Mouse (Mus musculus): Measurements from ENCODE around the gene Drd3. TPM values are rescaled to one million over a fixed set of nuclear protein-coding genes. Genes with fewer than 3 reads are reported as not detected.

Gene Drd3
- polyA plus RNA-seq, 1 experiment from 2014 or later: not detected

- no peaks in the 10 kb centered on the region for H3K27me3 ChIP-seq (ENCODE audit: control insufficient read depth, insufficient read depth, low read length)
- no peak for DNase-seq (ENCODE audit: low spot score)
- no peak for ATAC-seq (ENCODE audit: insufficient number of reproducible peaks, low FRiP score, low TSS enrichment, low read depth)
- WGBS: 89% methylated on average over 8 of the region's 8 CpGs
- no peak overlapping the region for H3K27ac ChIP-seq (replicated peaks; ENCODE audit: low read depth, low read length)
- no peak overlapping the region for H3K9ac ChIP-seq (ENCODE audit: low read length)
- H3K4me1 ChIP-seq (ENCODE audit: control insufficient read depth, insufficient read depth, low read length): no peaks in the 10 kb centered on the region
- H3K36me3 ChIP-seq (ENCODE audit: control insufficient read depth, insufficient read depth, low read length): no peaks in the 10 kb centered on the region
- H3K4me2 ChIP-seq (ENCODE audit: low read depth, severe bottlenecking): no peak overlapping the region
- no peak overlapping the region for H3K4me3 ChIP-seq (ENCODE audit: low read depth, low read length)
- no peaks in the 10 kb centered on the region for H3K9me3 ChIP-seq (ENCODE audit: control insufficient read depth, low read length)
Observed at GRCm38 (mm10) chr16:43729506-43730221, 24.2 kb upstream of the Drd3 start.

GRCm38 (mm10) chr16:43730281-43730680 lies 23.5 kb upstream of the Drd3 start:
- Histone ChIP-seq H3K27me3 (ENCODE audit: control insufficient read depth, insufficient read depth, low read length) (no peaks in the 10 kb centered on the region), H3K27ac (replicated peaks; ENCODE audit: low read depth, low read length) (no peak overlapping the region), H3K9ac (ENCODE audit: low read length) (no peak overlapping the region), H3K36me3 (ENCODE audit: control insufficient read depth, insufficient read depth, low read length) (no peaks in the 10 kb centered on the region), H3K4me2 (ENCODE audit: low read depth, severe bottlenecking) (no peak overlapping the region), H3K4me1 (ENCODE audit: control insufficient read depth, insufficient read depth, low read length) (no peaks in the 10 kb centered on the region), H3K4me3 (ENCODE audit: low read depth, low read length) (no peak overlapping the region), H3K9me3 (ENCODE audit: control insufficient read depth, low read length) (no peaks in the 10 kb centered on the region)
- ATAC-seq (ENCODE audit: insufficient number of reproducible peaks, low FRiP score, low TSS enrichment, low read depth) (no peak), DNase-seq (ENCODE audit: low spot score) (no peak)
- 89% methylated on average over 4 of the region's 4 CpGs for WGBS

DNA sequence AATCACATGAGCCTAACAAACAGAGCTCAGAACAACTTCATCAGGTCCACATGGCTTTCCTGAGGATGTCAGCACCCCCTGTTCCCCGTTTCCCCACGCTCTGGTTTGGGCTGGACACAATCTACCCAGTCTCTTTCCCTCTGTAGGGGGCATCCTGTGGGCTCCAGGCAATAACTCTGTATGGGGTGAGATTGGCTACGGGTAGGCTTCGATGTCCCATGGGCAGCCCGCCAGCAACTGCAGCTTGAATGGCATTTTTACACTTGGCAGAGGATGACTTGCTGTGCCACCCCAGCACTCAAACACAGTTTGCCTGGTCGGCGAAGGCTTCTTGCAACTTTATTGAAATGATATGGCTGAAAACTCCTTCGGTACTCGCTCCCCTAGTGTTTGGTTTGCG lies 21.3 kb upstream of the Drd3 start:
- Histone ChIP-seq H3K9ac (ENCODE audit: low read length) (no peak overlapping the region), H3K9me3 (ENCODE audit: control insufficient read depth, low read length) (no peaks in the 10 kb centered on the region), H3K4me1 (ENCODE audit: control insufficient read depth, insufficient read depth, low read length) (no peaks in the 10 kb centered on the region), H3K4me3 (ENCODE audit: low read depth, low read length) (no peak overlapping the region), H3K27ac (replicated peaks; ENCODE audit: low read depth, low read length) (no peak overlapping the region), H3K36me3 (ENCODE audit: control insufficient read depth, insufficient read depth, low read length) (no peaks in the 10 kb centered on the region), H3K27me3 (ENCODE audit: control insufficient read depth, insufficient read depth, low read length) (no peaks in the 10 kb centered on the region), H3K4me2 (ENCODE audit: low read depth, severe bottlenecking) (no peak overlapping the region)
- WGBS: 92% methylated on average over 10 of the region's 10 CpGs
- DNase-seq (ENCODE audit: low spot score) (no peak), ATAC-seq (ENCODE audit: insufficient number of reproducible peaks, low FRiP score, low TSS enrichment, low read depth) (no peak)

GRCm38 (mm10) chr16:43732900-43733299 lies 20.9 kb upstream of the Drd3 start:
- Histone ChIP-seq H3K27ac (replicated peaks; ENCODE audit: low read depth, low read length) (no peak overlapping the region), H3K9me3 (ENCODE audit: control insufficient read depth, low read length) (no peaks in the 10 kb centered on the region), H3K4me3 (ENCODE audit: low read depth, low read length) (no peak overlapping the region), H3K9ac (ENCODE audit: low read length) (no peak overlapping the region), H3K4me1 (ENCODE audit: control insufficient read depth, insufficient read depth, low read length) (no peaks in the 10 kb centered on the region), H3K27me3 (ENCODE audit: control insufficient read depth, insufficient read depth, low read length) (no peaks in the 10 kb centered on the region), H3K36me3 (ENCODE audit: control insufficient read depth, insufficient read depth, low read length) (no peaks in the 10 kb centered on the region), H3K4me2 (ENCODE audit: low read depth, severe bottlenecking) (no peak overlapping the region)
- ATAC-seq (ENCODE audit: insufficient number of reproducible peaks, low FRiP score, low TSS enrichment, low read depth): no peak
- WGBS: 80% methylated on average over 5 of the region's 5 CpGs
- DNase-seq (ENCODE audit: low spot score): no peak

DNA sequence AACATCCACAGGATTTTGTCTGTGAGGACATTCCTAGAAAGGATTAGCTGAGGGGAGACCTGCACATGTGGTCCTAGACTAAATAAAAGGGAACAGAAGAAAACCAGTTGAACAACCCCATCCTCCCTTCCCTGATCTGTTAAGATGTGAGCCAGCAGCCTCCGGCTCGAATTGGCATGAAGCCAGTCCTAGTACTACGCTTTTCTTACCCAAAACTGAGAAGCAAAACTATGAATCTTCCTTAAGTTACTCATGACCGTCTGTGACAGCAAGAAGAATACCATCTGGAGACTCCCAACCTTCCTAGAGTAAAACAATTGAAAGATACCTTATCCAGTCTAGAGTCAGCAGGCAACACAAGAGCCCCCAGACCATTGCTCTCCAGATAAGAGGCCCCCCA lies 15.9 kb upstream of the Drd3 start:
- H3K36me3 ChIP-seq (ENCODE audit: control insufficient read depth, insufficient read depth, low read length): no peaks in the 10 kb centered on the region
- H3K4me1 ChIP-seq (ENCODE audit: control insufficient read depth, insufficient read depth, low read length): no peaks in the 10 kb centered on the region
- H3K4me3 ChIP-seq (ENCODE audit: low read depth, low read length): no peak overlapping the region
- WGBS: 88% methylated on average over 4 of the region's 4 CpGs
- H3K9me3 ChIP-seq (ENCODE audit: control insufficient read depth, low read length): no peaks in the 10 kb centered on the region
- H3K4me2 ChIP-seq (ENCODE audit: low read depth, severe bottlenecking): no peak overlapping the region
- no peaks in the 10 kb centered on the region for H3K27me3 ChIP-seq (ENCODE audit: control insufficient read depth, insufficient read depth, low read length)
- no peak for ATAC-seq (ENCODE audit: insufficient number of reproducible peaks, low FRiP score, low TSS enrichment, low read depth)
- H3K9ac ChIP-seq (ENCODE audit: low read length): no peak overlapping the region
- no peak for DNase-seq (ENCODE audit: low spot score)
- no peak overlapping the region for H3K27ac ChIP-seq (replicated peaks; ENCODE audit: low read depth, low read length)

DNA sequence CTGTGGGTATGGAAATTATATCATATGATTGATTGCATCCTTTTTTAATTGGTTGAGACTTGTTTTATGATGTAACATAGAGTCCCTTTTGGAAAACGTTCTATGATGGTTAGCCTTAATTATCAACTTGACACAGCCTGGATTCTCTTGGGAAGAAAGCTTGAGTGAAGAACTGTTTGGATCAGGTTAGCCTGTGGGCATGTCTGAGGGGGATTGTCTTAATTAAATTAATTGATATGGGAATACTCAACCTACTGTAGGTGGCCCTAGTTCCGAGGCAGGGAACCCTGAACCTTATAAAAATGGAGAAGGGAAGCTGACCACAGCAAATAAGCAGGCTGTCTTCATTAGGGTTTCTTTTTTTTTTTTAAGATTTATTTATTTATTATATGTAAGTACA lies 12.9 kb upstream of the Drd3 start:
- H3K27me3 ChIP-seq (ENCODE audit: control insufficient read depth, insufficient read depth, low read length): no peaks in the 10 kb centered on the region
- no peaks in the 10 kb centered on the region for H3K4me1 ChIP-seq (ENCODE audit: control insufficient read depth, insufficient read depth, low read length)
- H3K4me2 ChIP-seq (ENCODE audit: low read depth, severe bottlenecking): no peak overlapping the region
- H3K4me3 ChIP-seq (ENCODE audit: low read depth, low read length): no peak overlapping the region
- H3K27ac ChIP-seq (replicated peaks; ENCODE audit: low read depth, low read length): no peak overlapping the region
- no peak for ATAC-seq (ENCODE audit: insufficient number of reproducible peaks, low FRiP score, low TSS enrichment, low read depth)
- no peaks in the 10 kb centered on the region for H3K36me3 ChIP-seq (ENCODE audit: control insufficient read depth, insufficient read depth, low read length)
- no peak overlapping the region for H3K9ac ChIP-seq (ENCODE audit: low read length)
- whole genome bisulfite sequencing: 65% methylated on average over 2 of the region's 2 CpGs
- no peaks in the 10 kb centered on the region for H3K9me3 ChIP-seq (ENCODE audit: control insufficient read depth, low read length)
- no peak for DNase-seq (ENCODE audit: low spot score)

DNA sequence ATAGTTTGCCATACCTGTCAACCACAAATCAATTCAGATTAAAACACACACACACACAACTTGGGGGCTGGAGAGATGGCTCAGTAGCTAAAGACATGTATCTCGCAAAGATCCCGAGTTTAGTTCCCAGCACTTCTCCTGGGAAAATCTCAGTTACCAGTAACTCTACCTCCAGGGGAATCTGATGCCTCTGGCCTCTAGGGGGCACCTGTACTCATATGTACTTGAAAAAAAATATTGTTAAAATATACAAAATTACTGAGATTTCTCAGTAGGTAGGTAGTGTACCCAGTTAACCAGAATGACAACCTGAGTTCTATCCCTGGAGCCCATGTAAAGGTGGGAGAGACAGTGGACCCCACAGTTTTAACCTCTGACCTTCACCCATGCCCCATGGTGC lies 5.4 kb upstream of the Drd3 start:
- Histone ChIP-seq H3K4me2 (ENCODE audit: low read depth, severe bottlenecking) (no peak overlapping the region), H3K9ac (ENCODE audit: low read length) (no peak overlapping the region), H3K4me1 (ENCODE audit: control insufficient read depth, insufficient read depth, low read length) (no peaks in the 10 kb centered on the region), H3K36me3 (ENCODE audit: control insufficient read depth, insufficient read depth, low read length) (no peaks in the 10 kb centered on the region), H3K4me3 (ENCODE audit: low read depth, low read length) (no peak overlapping the region), H3K27me3 (ENCODE audit: control insufficient read depth, insufficient read depth, low read length) (no peaks in the 10 kb centered on the region), H3K27ac (replicated peaks; ENCODE audit: low read depth, low read length) (no peak overlapping the region), H3K9me3 (ENCODE audit: control insufficient read depth, low read length) (no peaks in the 10 kb centered on the region)
- DNase-seq (ENCODE audit: low spot score): no peak
- ATAC-seq (ENCODE audit: insufficient number of reproducible peaks, low FRiP score, low TSS enrichment, low read depth): no peak
- WGBS: 82% methylated on average over 2 of the region's 2 CpGs

DNA sequence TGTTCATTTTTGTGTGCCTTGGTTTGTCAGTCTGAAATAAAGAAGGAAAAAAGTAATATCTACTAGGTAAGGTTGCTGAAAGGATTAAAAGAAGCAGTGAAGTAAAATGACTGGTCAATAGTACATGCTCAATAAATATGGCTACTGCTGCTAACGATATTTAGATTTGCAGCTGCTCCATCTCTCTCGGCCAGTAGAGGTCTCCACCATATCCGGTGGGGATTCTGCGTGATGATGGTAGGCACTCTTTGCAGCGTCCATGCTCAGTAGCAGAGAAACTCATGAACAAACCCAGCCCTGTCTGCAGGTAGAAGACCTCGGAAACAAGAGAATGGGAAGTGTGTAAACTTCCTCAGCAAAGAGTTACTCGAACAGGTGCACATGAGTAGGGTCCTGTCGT lies 926 bp upstream of the Drd3 start:
- no peak overlapping the region for H3K9ac ChIP-seq (ENCODE audit: low read length)
- no peaks in the 10 kb centered on the region for H3K9me3 ChIP-seq (ENCODE audit: control insufficient read depth, low read length)
- H3K36me3 ChIP-seq (ENCODE audit: control insufficient read depth, insufficient read depth, low read length): no peaks in the 10 kb centered on the region
- no peak overlapping the region for H3K27ac ChIP-seq (replicated peaks; ENCODE audit: low read depth, low read length)
- ATAC-seq (ENCODE audit: insufficient number of reproducible peaks, low FRiP score, low TSS enrichment, low read depth): no peak
- no peak overlapping the region for H3K4me3 ChIP-seq (ENCODE audit: low read depth, low read length)
- no peak overlapping the region for H3K4me2 ChIP-seq (ENCODE audit: low read depth, severe bottlenecking)
- H3K4me1 ChIP-seq (ENCODE audit: control insufficient read depth, insufficient read depth, low read length): no peaks in the 10 kb centered on the region
- H3K27me3 ChIP-seq (ENCODE audit: control insufficient read depth, insufficient read depth, low read length): no peaks in the 10 kb centered on the region
- no peak for DNase-seq (ENCODE audit: low spot score)
- WGBS: 86% methylated on average over 8 of the region's 8 CpGs

GRCm38 (mm10) chr16:43772358-43772757 lies 18.5 kb downstream of the Drd3 start:
- ATAC-seq (ENCODE audit: insufficient number of reproducible peaks, low FRiP score, low TSS enrichment, low read depth) (no peak), DNase-seq (ENCODE audit: low spot score) (no peak)
- H3K27me3 ChIP-seq (ENCODE audit: control insufficient read depth, insufficient read depth, low read length): no peaks in the 10 kb centered on the region
- no peaks in the 10 kb centered on the region for H3K9me3 ChIP-seq (ENCODE audit: control insufficient read depth, low read length)
- no peaks in the 10 kb centered on the region for H3K36me3 ChIP-seq (ENCODE audit: control insufficient read depth, insufficient read depth, low read length)
- no peak overlapping the region for H3K4me2 ChIP-seq (ENCODE audit: low read depth, severe bottlenecking)
- no peak overlapping the region for H3K27ac ChIP-seq (replicated peaks; ENCODE audit: low read depth, low read length)
- no peaks in the 10 kb centered on the region for H3K4me1 ChIP-seq (ENCODE audit: control insufficient read depth, insufficient read depth, low read length)
- 78% methylated on average over 3 of the region's 3 CpGs for WGBS
- H3K9ac ChIP-seq (ENCODE audit: low read length): no peak overlapping the region
- no peak overlapping the region for H3K4me3 ChIP-seq (ENCODE audit: low read depth, low read length)

Data from limb, embryonic 11.5 days (tissue).